Mouse (Mus musculus): ENCODE data around the gene Ajm1. TPM values are rescaled to one million over a fixed set of nuclear protein-coding genes. Genes with fewer than 3 reads are reported as not detected.

The Ajm1 gene
- polyA plus RNA-seq, 1 experiment, result 7.0 TPM

GRCm38 (mm10) chr2:25536531-25536930 lies 45.0 kb downstream of the Ajm1 start:
- no peak for DNase-seq
- Histone ChIP-seq H3K36me3 (ENCODE audit: control insufficient read depth, insufficient read depth, low read length) (peaks cover 55% of the 10 kb centered on the region), H3K27ac (ENCODE audit: control insufficient read depth, insufficient read depth, low read length) (peak overlapping the region; percentile 24; the same call in 1 of the 2 replicates), H3K4me3 (ENCODE audit: control insufficient read depth, insufficient read depth, low read length) (no peak overlapping the region), H3K4me1 (replicated peaks; ENCODE audit: control insufficient read depth, insufficient read depth, low read length) (peaks cover 8% of the 10 kb centered on the region), H3K27me3 (ENCODE audit: control insufficient read depth, insufficient read depth, low read length) (no peaks in the 10 kb centered on the region)
- WGBS, result 90% methylated on average over 8 of the region's 8 CpGs
- no peak for TF ChIP-seq CTCF (IDR thresholded peaks at IDR 0.05; ENCODE audit: borderline replicate concordance, control insufficient read depth, extremely low read depth, insufficient read depth, low read length, poor library complexity)
- no peak for TF ChIP-seq POLR2A (IDR thresholded peaks at IDR 0.05; ENCODE audit: control insufficient read depth, extremely low read depth, insufficient read depth, low read length, poor library complexity)

- WGBS, result 95% methylated on average over 2 of the region's 2 CpGs
- TF ChIP-seq POLR2A (IDR thresholded peaks at IDR 0.05; ENCODE audit: control insufficient read depth, extremely low read depth, insufficient read depth, low read length, poor library complexity) (no peak), CTCF (IDR thresholded peaks at IDR 0.05; ENCODE audit: borderline replicate concordance, control insufficient read depth, extremely low read depth, insufficient read depth, low read length, poor library complexity) (no peak)
- Histone ChIP-seq H3K4me3 (ENCODE audit: control insufficient read depth, insufficient read depth, low read length) (no peak overlapping the region), H3K27ac (ENCODE audit: control insufficient read depth, insufficient read depth, low read length) (peak overlapping the region; percentile 86), H3K4me1 (replicated peaks; ENCODE audit: control insufficient read depth, insufficient read depth, low read length) (peaks cover 6% of the 10 kb centered on the region), H3K27me3 (ENCODE audit: control insufficient read depth, insufficient read depth, low read length) (no peaks in the 10 kb centered on the region), H3K36me3 (ENCODE audit: control insufficient read depth, insufficient read depth, low read length) (peaks cover 67% of the 10 kb centered on the region)
- no peak for DNase-seq
These were observed 46.7 kb downstream of the Ajm1 start for GRCm38 (mm10) chr2:25534866-25535182.

GRCm38 (mm10) chr2:25534178-25534865 lies 47.2 kb downstream of the Ajm1 start:
- Histone ChIP-seq H3K27me3 (ENCODE audit: control insufficient read depth, insufficient read depth, low read length) (no peaks in the 10 kb centered on the region), H3K4me3 (ENCODE audit: control insufficient read depth, insufficient read depth, low read length) (no peak overlapping the region), H3K36me3 (ENCODE audit: control insufficient read depth, insufficient read depth, low read length) (peaks cover 71% of the 10 kb centered on the region), H3K4me1 (replicated peaks; ENCODE audit: control insufficient read depth, insufficient read depth, low read length) (peaks cover 6% of the 10 kb centered on the region), H3K27ac (ENCODE audit: control insufficient read depth, insufficient read depth, low read length) (peak overlapping the region; percentile 86)
- DNase-seq, result peak; percentile 16
- WGBS, result 67% methylated on average over 3 of the region's 3 CpGs
- TF ChIP-seq CTCF (IDR thresholded peaks at IDR 0.05; ENCODE audit: borderline replicate concordance, control insufficient read depth, extremely low read depth, insufficient read depth, low read length, poor library complexity) (no peak), POLR2A (IDR thresholded peaks at IDR 0.05; ENCODE audit: control insufficient read depth, extremely low read depth, insufficient read depth, low read length, poor library complexity) (no peak)

GRCm38 (mm10) chr2:25533707-25534106 lies 47.9 kb downstream of the Ajm1 start:
- peaks cover 76% of the 10 kb centered on the region for H3K36me3 ChIP-seq (ENCODE audit: control insufficient read depth, insufficient read depth, low read length)

GRCm38 (mm10) chr2:25526510-25527302 lies 54.9 kb downstream of the Ajm1 start:
- DNase-seq, result no peak
- no peak for TF ChIP-seq POLR2A (IDR thresholded peaks at IDR 0.05; ENCODE audit: control insufficient read depth, extremely low read depth, insufficient read depth, low read length, poor library complexity)
- TF ChIP-seq CTCF (IDR thresholded peaks at IDR 0.05; ENCODE audit: borderline replicate concordance, control insufficient read depth, extremely low read depth, insufficient read depth, low read length, poor library complexity), result no peak
- H3K4me1 ChIP-seq (replicated peaks; ENCODE audit: control insufficient read depth, insufficient read depth, low read length), result no peaks in the 10 kb centered on the region
- peaks cover 87% of the 10 kb centered on the region for H3K36me3 ChIP-seq (ENCODE audit: control insufficient read depth, insufficient read depth, low read length)
- no peak overlapping the region for H3K4me3 ChIP-seq (ENCODE audit: control insufficient read depth, insufficient read depth, low read length)
- no peaks in the 10 kb centered on the region for H3K27me3 ChIP-seq (ENCODE audit: control insufficient read depth, insufficient read depth, low read length)
- no peak overlapping the region for H3K27ac ChIP-seq (ENCODE audit: control insufficient read depth, insufficient read depth, low read length)
- 95% methylated on average over 9 of the region's 9 CpGs for WGBS

More at GRCm38 (mm10) chr2:25533707-25534106, 47.9 kb downstream of the Ajm1 start:
- no peaks in the 10 kb centered on the region for H3K27me3 ChIP-seq (ENCODE audit: control insufficient read depth, insufficient read depth, low read length)
- TF ChIP-seq CTCF (IDR thresholded peaks at IDR 0.05; ENCODE audit: borderline replicate concordance, control insufficient read depth, extremely low read depth, insufficient read depth, low read length, poor library complexity) (no peak), POLR2A (IDR thresholded peaks at IDR 0.05; ENCODE audit: control insufficient read depth, extremely low read depth, insufficient read depth, low read length, poor library complexity) (no peak)
- H3K4me1 ChIP-seq (replicated peaks; ENCODE audit: control insufficient read depth, insufficient read depth, low read length), result peaks cover 4% of the 10 kb centered on the region
- no peak overlapping the region for H3K4me3 ChIP-seq (ENCODE audit: control insufficient read depth, insufficient read depth, low read length)
- 90% methylated on average over 2 of the region's 2 CpGs for WGBS
- DNase-seq, result no peak
- peak overlapping the region; percentile 64 for H3K27ac ChIP-seq (ENCODE audit: control insufficient read depth, insufficient read depth, low read length)

Other genes with a start within 250 kb of the Ajm1 start
- gene Man1b1, start 249.4 kb downstream of the Ajm1 start, polyA plus RNA-seq (2012; rRNA removed), result 23.1 and 26.3 TPM in 2 replicates
- 24.5 and 25.6 TPM in 2 replicates for gene Dpp7, start 225.4 kb downstream of the Ajm1 start, polyA plus RNA-seq (2012; rRNA removed)
- gene Uap1l1, start 216.1 kb downstream of the Ajm1 start, polyA plus RNA-seq (2012; rRNA removed), result 23.0 and 24.4 TPM in 2 replicates
- gene Sapcd2, start 209.4 kb downstream of the Ajm1 start, polyA plus RNA-seq (2012; rRNA removed), result 29.7 and 45.2 TPM in 2 replicates
- gene Entpd2, start 185.9 kb downstream of the Ajm1 start, polyA plus RNA-seq (2012; rRNA removed), result 11.7 and 14.0 TPM in 2 replicates
- 28.4 and 30.8 TPM in 2 replicates for gene Npdc1, start 182.4 kb downstream of the Ajm1 start, polyA plus RNA-seq (2012; rRNA removed)
- 1.9 and 2.0 TPM in 2 replicates for gene Fut7, start 158.5 kb downstream of the Ajm1 start, polyA plus RNA-seq (2012; rRNA removed)
- gene Abca2, start 153.1 kb downstream of the Ajm1 start, polyA plus RNA-seq (2012; rRNA removed), result 86.6 and 100 TPM in 2 replicates
- 11.6 and 17.3 TPM in 2 replicates for gene Clic3, start 124.9 kb downstream of the Ajm1 start, polyA plus RNA-seq (2012; rRNA removed)
- gene Paxx, start 120.7 kb downstream of the Ajm1 start, polyA plus RNA-seq (2012; rRNA removed), result 165 and 192 TPM in 2 replicates
- gene Ptgds, start 111.7 kb downstream of the Ajm1 start, polyA plus RNA-seq (2012; rRNA removed), result 4.4 and 13.8 TPM in 2 replicates
- not detected in 2 replicates for gene Lcn12, start 87.8 kb downstream of the Ajm1 start, polyA plus RNA-seq (2012; rRNA removed)
- gene Fbxw5, start 81.0 kb downstream of the Ajm1 start, polyA plus RNA-seq (2012; rRNA removed), result 59.2 and 77.5 TPM in 2 replicates
- 4.7 and 5.0 TPM in 2 replicates for gene C8g, start 80.0 kb downstream of the Ajm1 start, polyA plus RNA-seq (2012; rRNA removed)
- 47.7 and 49.9 TPM in 2 replicates for gene Traf2, start 34.8 kb downstream of the Ajm1 start, polyA plus RNA-seq (2012; rRNA removed)
- 142 and 152 TPM in 2 replicates for gene Edf1, start 23.9 kb downstream of the Ajm1 start, polyA plus RNA-seq (2012; rRNA removed)
- 18.9 and 25.8 TPM in 2 replicates for gene Mamdc4, start 6.9 kb downstream of the Ajm1 start, polyA plus RNA-seq (2012; rRNA removed)
- 73.6 and 94.7 TPM in 2 replicates for gene Phpt1, start 6.5 kb downstream of the Ajm1 start, polyA plus RNA-seq (2012; rRNA removed)
- gene Rabl6, start 26.8 kb upstream of the Ajm1 start, polyA plus RNA-seq (2012; rRNA removed), result 83.4 and 89.6 TPM in 2 replicates
- not detected in 2 replicates for gene Ccdc183, start 35.9 kb upstream of the Ajm1 start, polyA plus RNA-seq (2012; rRNA removed)
- gene Tmem141, start 40.2 kb upstream of the Ajm1 start, polyA plus RNA-seq (2012; rRNA removed), result 4.9 and 12.3 TPM in 2 replicates
- gene Fcna, start 46.3 kb upstream of the Ajm1 start, polyA plus RNA-seq (2012; rRNA removed), result 7.8 TPM in 2 replicates
- 0.24 TPM in 1 of 2 replicates, not detected in the other for gene Lcn8, start 71.4 kb upstream of the Ajm1 start, polyA plus RNA-seq (2012; rRNA removed)
- not detected in 2 replicates for gene Lcn5, start 76.2 kb upstream of the Ajm1 start, polyA plus RNA-seq (2012; rRNA removed)
- 0.20 and 0.26 TPM in 2 replicates for gene Lcn6, start 95.0 kb upstream of the Ajm1 start, polyA plus RNA-seq (2012; rRNA removed)
- gene Lcn10, start 101.0 kb upstream of the Ajm1 start, polyA plus RNA-seq (2012; rRNA removed), result 0.73 and 0.84 TPM in 2 replicates
- gene Obp2a, start 118.3 kb upstream of the Ajm1 start, polyA plus RNA-seq (2012; rRNA removed), result 0.45 and 0.54 TPM in 2 replicates
- 36.4 and 43.2 TPM in 2 replicates for gene Bmyc, start 125.0 kb upstream of the Ajm1 start, polyA plus RNA-seq (2012; rRNA removed)
- not detected in 2 replicates for gene Obp2b, start 155.3 kb upstream of the Ajm1 start, polyA plus RNA-seq (2012; rRNA removed)
- gene Lcn3, start 183.8 kb upstream of the Ajm1 start, polyA plus RNA-seq (2012; rRNA removed), result 0.16 TPM in 1 of 2 replicates, not detected in the other
- 0.23 and 0.49 TPM in 2 replicates for gene Lcn11, start 195.3 kb upstream of the Ajm1 start, polyA plus RNA-seq (2012; rRNA removed)
- gene Gm13539, start 200.5 kb upstream of the Ajm1 start, polyA plus RNA-seq (2012; rRNA removed), result 1.0 and 2.4 TPM in 2 replicates
- not detected in 2 replicates for gene Glt6d1, start 234.1 kb upstream of the Ajm1 start, polyA plus RNA-seq (2012; rRNA removed)
- gene Lcn9, start 241.4 kb upstream of the Ajm1 start, polyA plus RNA-seq (2012; rRNA removed), result not detected in 2 replicates